In genomic region chr5:130254164-130255016, GRCm38 (mm10) we compare ENCODE assay signal across 8 mouse cellular contexts. TPM values are rescaled to one million over a fixed set of nuclear protein-coding genes. Genes with fewer than 3 reads are reported as not detected.
A peak's percentile ranks its signal among the peaks of the same experiment; 100 is the strongest.
DNase-seq lines count a peak whose midpoint lies in the region; ATAC-seq and TF ChIP-seq lines count a peak whose summit lies in the region.

No protein-coding gene starts in this region.

- peak overlapping the region; percentile 91 for H3K9ac ChIP-seq in heart, adult 2 months (ENCODE audit: low read depth, low read length)
- peak overlapping the region; percentile 77 for H3K9ac ChIP-seq in kidney, embryonic 16.5 days (replicated peaks; ENCODE audit: low read length)
- peak overlapping the region; percentile 86 for H3K9ac ChIP-seq in stomach, postnatal 0 days (ENCODE audit: low read length)

- peaks cover 7% of the 10 kb centered on the region for H3K36me3 ChIP-seq in heart, adult 2 months (ENCODE audit: control insufficient read depth, insufficient read depth, low read length)
- H3K36me3 ChIP-seq in kidney, embryonic 16.5 days (ENCODE audit: insufficient read depth, low read length): peaks cover 33% of the 10 kb centered on the region
- peaks cover 4% of the 10 kb centered on the region; the same call in 1 of the 2 replicates for H3K36me3 ChIP-seq in stomach, postnatal 0 days (ENCODE audit: control insufficient read depth, insufficient read depth, low read length)

- WGBS in heart, adult 2 months: 3% methylated on average over 19 of the region's 19 CpGs
- 16% methylated on average over 19 of the region's 19 CpGs for WGBS in kidney, embryonic 16.5 days
- WGBS in stomach, postnatal 0 days: 9% methylated on average over 19 of the region's 19 CpGs

- peak overlapping the region; percentile 86 for H3K27ac ChIP-seq in bone marrow macrophage, adult 2 months (ENCODE audit: insufficient read depth, low read depth, low read length)
- H3K27ac ChIP-seq in heart, adult 2 months: peak overlapping the region; percentile 95
- peak overlapping the region; percentile 90 for H3K27ac ChIP-seq in kidney, embryonic 16.5 days (ENCODE audit: low read length)
- H3K27ac ChIP-seq in stomach, postnatal 0 days (replicated peaks): peak overlapping the region; percentile 95

- TF ChIP-seq EP300 in heart, adult 2 months (IDR thresholded peaks at IDR 0.05; ENCODE audit: insufficient read depth, low read depth, low read length): no peak
- TF ChIP-seq EP300 in stomach, postnatal 0 days (optimal IDR thresholded peaks at IDR 0.05): no peak

- no peak for TF ChIP-seq POLR2A in bone marrow macrophage, adult 2 months (IDR thresholded peaks at IDR 0.05; ENCODE audit: borderline replicate concordance, low read depth, low read length)
- TF ChIP-seq POLR2A in heart, adult 2 months (IDR thresholded peaks at IDR 0.05; ENCODE audit: insufficient read depth, low read depth, low read length): peak; percentile 41; the same call in 1 of the 2 replicates

- H3K4me1 ChIP-seq in bone marrow macrophage, adult 2 months (ENCODE audit: control insufficient read depth, insufficient read depth, low read length): peaks cover 17% of the 10 kb centered on the region
- H3K4me1 ChIP-seq in heart, adult 2 months (ENCODE audit: control insufficient read depth, insufficient read depth, low read length): peaks cover 2% of the 10 kb centered on the region; the same call in 1 of the 2 replicates
- peaks cover 14% of the 10 kb centered on the region for H3K4me1 ChIP-seq in kidney, embryonic 16.5 days (ENCODE audit: insufficient read depth, low read length)
- H3K4me1 ChIP-seq in stomach, postnatal 0 days (replicated peaks; ENCODE audit: control insufficient read depth, insufficient read depth): no peaks in the 10 kb centered on the region; the same call in 1 of the 2 replicates

- no peaks in the 10 kb centered on the region for H3K79me2 ChIP-seq in heart, adult 2 months (replicated peaks; ENCODE audit: control insufficient read depth, insufficient read depth, low read length)

- peak overlapping the region; percentile 91 for H3K4me3 ChIP-seq in bone marrow macrophage, adult 2 months (ENCODE audit: insufficient read depth, low read length)
- peak overlapping the region; percentile 74 for H3K4me3 ChIP-seq in heart, adult 2 months
- peak overlapping the region; percentile 74 for H3K4me3 ChIP-seq in kidney, embryonic 16.5 days (ENCODE audit: low read length)
- peak overlapping the region; percentile 75 for H3K4me3 ChIP-seq in stomach, postnatal 0 days (ENCODE audit: low read depth, low read length)

- no peak for TF ChIP-seq CTCF in bone marrow macrophage, adult 2 months (IDR thresholded peaks at IDR 0.05; ENCODE audit: low read depth, low read length)
- peak; percentile 71 for TF ChIP-seq CTCF in heart, adult 2 months (IDR thresholded peaks at IDR 0.05)
- TF ChIP-seq CTCF in stomach, postnatal 0 days (IDR thresholded peaks at IDR 0.05; ENCODE audit: low read depth): peak; percentile 68

- no peaks in the 10 kb centered on the region for H3K9me3 ChIP-seq in kidney, embryonic 16.5 days (ENCODE audit: low read length)
- no peaks in the 10 kb centered on the region for H3K9me3 ChIP-seq in stomach, postnatal 0 days (ENCODE audit: control insufficient read depth, low read length)

- no peak for ATAC-seq in kidney, embryonic 16.5 days (ENCODE audit: low FRiP score, low TSS enrichment)
- no peak for ATAC-seq in stomach, postnatal 0 days (ENCODE audit: low FRiP score, low TSS enrichment)

- intact Hi-C loops in heart, adult 2 months (cut with DNase I): loop anchor here (2.0 to 5.0 kb wide), 2 partner anchors 32 to 82 kb away; partner anchors contain the start of gene Rabgef1

- peak overlapping the region; percentile 74 for H3K4me2 ChIP-seq in kidney, embryonic 16.5 days (replicated peaks; ENCODE audit: low read depth, low read length)
- H3K4me2 ChIP-seq in stomach, postnatal 0 days (replicated peaks; ENCODE audit: low read depth): peak overlapping the region; percentile 64

- peak; percentile 39 for DNase-seq in right cerebral cortex, adult 18-20 months
- DNase-seq in right cerebral cortex, postnatal 14 days: no peak
- DNase-seq in heart, adult 2 months: no peak
- DNase-seq in lung, postnatal 36 days: peak; percentile 83
- DNase-seq in stomach, postnatal 0 days (ENCODE audit: low spot score): no peak
- no peak for DNase-seq in frontal cortex, postnatal 25 days (ENCODE audit: low spot score in 2 of 2)

- H3K27me3 ChIP-seq in heart, adult 2 months (ENCODE audit: control insufficient read depth, insufficient read depth, low read length): no peaks in the 10 kb centered on the region
- no peaks in the 10 kb centered on the region for H3K27me3 ChIP-seq in kidney, embryonic 16.5 days (ENCODE audit: insufficient read depth, low read length)
- H3K27me3 ChIP-seq in stomach, postnatal 0 days (ENCODE audit: control insufficient read depth, insufficient read depth, low read length): no peaks in the 10 kb centered on the region

RNA-seq across cellular contexts. Expression of gene Sbds, which starts 0.9 kb away (rescaled TPM):
- 87.1 and 111 TPM in 2 replicates for polyA plus RNA-seq in bone marrow macrophage, adult 2 months (2012; ENCODE audit: insufficient read depth, insufficient read length, missing spikeins)
- 10 to 100 TPM; 45.8 to 48.7 TPM for total RNA-seq in heart, adult 2 months (2021)
- 22.0 and 25.4 TPM in 2 replicates for polyA plus RNA-seq in heart, adult 2 months (2012; rRNA removed)
- 72.2 and 77.6 TPM in 2 replicates for polyA plus RNA-seq in kidney, embryonic 16.5 days (2015; fragmentation: Nextera tagmentation; extraction: Ambion mirVana)
- polyA plus RNA-seq in stomach, postnatal 0 days (2015; fragmentation: Nextera tagmentation; extraction: Ambion mirVana): 72.0 and 76.2 TPM in 2 replicates

RNA-seq across cellular contexts. Expression of gene Tyw1, which starts 1.0 kb away (rescaled TPM):
- polyA plus RNA-seq in bone marrow macrophage, adult 2 months (2012; ENCODE audit: insufficient read depth, insufficient read length, missing spikeins): 12.3 and 12.7 TPM in 2 replicates
- total RNA-seq in heart, adult 2 months (2021): 1 to 10 TPM; 7.0 to 9.8 TPM
- polyA plus RNA-seq in heart, adult 2 months (2012; rRNA removed): 5.1 and 5.7 TPM in 2 replicates
- polyA plus RNA-seq in kidney, embryonic 16.5 days (2015; fragmentation: Nextera tagmentation; extraction: Ambion mirVana): 30.2 and 34.1 TPM in 2 replicates
- 12.6 and 13.8 TPM in 2 replicates for polyA plus RNA-seq in stomach, postnatal 0 days (2015; fragmentation: Nextera tagmentation; extraction: Ambion mirVana)

RNA-seq across cellular contexts. Expression of gene Tmem248, which starts 37.5 kb away (rescaled TPM):
- 30.3 and 33.4 TPM in 2 replicates for polyA plus RNA-seq in bone marrow macrophage, adult 2 months (2012; ENCODE audit: insufficient read depth, insufficient read length, missing spikeins)
- 10 to 100 TPM; 35.7 to 46.1 TPM for total RNA-seq in heart, adult 2 months (2021)
- polyA plus RNA-seq in heart, adult 2 months (2012; rRNA removed): 20.8 and 26.1 TPM in 2 replicates
- 33.4 and 35.1 TPM in 2 replicates for polyA plus RNA-seq in kidney, embryonic 16.5 days (2015; fragmentation: Nextera tagmentation; extraction: Ambion mirVana)
- polyA plus RNA-seq in stomach, postnatal 0 days (2015; fragmentation: Nextera tagmentation; extraction: Ambion mirVana): 33.2 and 34.4 TPM in 2 replicates

Comparison
In these comparisons a context has a peak if more than half of its experiments do, and no peak if none do; other contexts are left out.
1. DNase-seq: peak in right cerebral cortex, adult 18-20 months (single experiment) and lung, postnatal 36 days (single experiment); none in right cerebral cortex, postnatal 14 days (single experiment), heart, adult 2 months (0 of 2), stomach, postnatal 0 days (single experiment) and frontal cortex, postnatal 25 days (0 of 2).
2. Peak in every context shown above with its lines, with median percentiles within 50 percentile points of each other: H3K27ac ChIP-seq, H3K4me3 ChIP-seq and H3K9ac ChIP-seq.